Mouse (Mus musculus) MEL (cell line): Measurements from ENCODE around the gene Gpsm2. TPM values are rescaled to one million over a fixed set of nuclear protein-coding genes. Genes with fewer than 3 reads are reported as not detected.
"Not testable (repeated sequence)": the region's sequence is repeated elsewhere in the genome, so short reads cannot be mapped to it uniquely, and the experiment has no call there.

Experiments used
- DNase-seq: peaks from one replicate; pipeline ENCODE4 v3.0.0; 2011; ENCODE audit warnings: low read depth, low spot score
- H3K27ac ChIP-seq: 2 replicates; pipeline ENCODE4 v1.5.1; 2012; ENCODE audit warnings: low read depth, mild to moderate bottlenecking, control low read depth, low read length, moderate library complexity; ENCODE audit not compliant: control insufficient read depth
- H3K27me3 ChIP-seq, 2 experiments: fragments of 150-350 bp in 1 of 2; sonication (generic) in 1 of 2; 2 replicates each; pipeline ENCODE4 v1.6.1; 2012; ENCODE audit warnings: low read length in 2 of 2, mild to moderate bottlenecking in 2 of 2, improper control_type of control experiment in 1 of 2, moderate library complexity in 1 of 2; ENCODE audit not compliant: insufficient read depth in 2 of 2, control insufficient read depth in 1 of 2
- H3K36me3 ChIP-seq, 2 experiments: 2 replicates each; pipeline ENCODE4 v1.6.1; 2012 to 2014; ENCODE audit warnings: low read length in 2 of 2, improper control_type of control experiment in 1 of 2, inconsistent platforms in 1 of 2, mild to moderate bottlenecking in 1 of 2; ENCODE audit not compliant: insufficient read depth in 2 of 2, control insufficient read depth in 1 of 2
- H3K4me1 ChIP-seq, 2 experiments: fragments of 150-350 bp in 1 of 2; sonication (generic) in 1 of 2; 2 replicates each; pipeline ENCODE4 v1.6.1; 2012; ENCODE audit warnings: low read length in 2 of 2, improper control_type of control experiment in 1 of 2, mild to moderate bottlenecking in 1 of 2; ENCODE audit not compliant: insufficient read depth in 2 of 2, control insufficient read depth in 1 of 2
- H3K4me3 ChIP-seq, 2 experiments: fragments of 150-350 bp in 1 of 2; sonication (generic) in 1 of 2; 2 replicates each; pipeline ENCODE4 v1.5.1; 2012; ENCODE audit warnings: low read depth in 2 of 2, low read length in 2 of 2, mild to moderate bottlenecking in 2 of 2, moderate library complexity in 2 of 2, control low read depth in 1 of 2, improper control_type of control experiment in 1 of 2; ENCODE audit not compliant: control insufficient read depth in 1 of 2, insufficient read depth in 1 of 2
- H3K79me2 ChIP-seq: 2 replicates; pipeline ENCODE4 v1.6.1; 2012; ENCODE audit warnings: mild to moderate bottlenecking, low read length, moderate library complexity; ENCODE audit not compliant: control insufficient read depth, poor library complexity, insufficient read depth
- H3K9ac ChIP-seq: 2 replicates; pipeline ENCODE4 v1.6.1; 2012; ENCODE audit warnings: low read depth, mild to moderate bottlenecking, control low read depth, low read length, moderate library complexity; ENCODE audit not compliant: control insufficient read depth, poor library complexity, severe bottlenecking
- H3K9me3 ChIP-seq: fragments of 150-350 bp; sonication (generic); replicated peaks from 2 replicates; pipeline ENCODE4 v1.6.1; 2012; ENCODE audit warnings: mild to moderate bottlenecking, low read length, improper control_type of control experiment, moderate library complexity; ENCODE audit not compliant: insufficient read depth
- CHD1 ChIP-seq: IDR thresholded peaks from 2 replicates; pipeline ENCODE4 v1.6.1; 2012; ENCODE audit warnings: low read depth, mild to moderate bottlenecking, inconsistent platforms, low read length, improper control_type of control experiment
- CHD2 ChIP-seq: IDR thresholded peaks from 2 replicates; pipeline ENCODE4 v1.6.1; 2011; ENCODE audit warnings: low read length, improper control_type of control experiment
- E2F4 ChIP-seq: IDR thresholded peaks from 2 replicates; pipeline ENCODE4 v1.6.1; 2011; ENCODE audit warnings: low read depth, low read length, improper control_type of control experiment, borderline replicate concordance
- EP300 ChIP-seq, 2 experiments: IDR thresholded peaks; 2 replicates each; pipeline ENCODE4 v1.6.1; 2011; ENCODE audit warnings: improper control_type of control experiment in 2 of 2, low read length in 2 of 2, low read depth in 1 of 2, mild to moderate bottlenecking in 1 of 2
- ETS1 ChIP-seq: IDR thresholded peaks from 2 replicates; pipeline ENCODE4 v1.6.1; 2012; ENCODE audit warnings: low read depth, mild to moderate bottlenecking, inconsistent platforms, low read length, improper control_type of control experiment, moderate library complexity
- GABPA ChIP-seq: IDR thresholded peaks from 2 replicates; pipeline ENCODE4 v1.6.1; 2012; ENCODE audit warnings: low read depth, mild to moderate bottlenecking, inconsistent platforms, low read length, improper control_type of control experiment, moderate library complexity
- HCFC1 ChIP-seq: IDR thresholded peaks from 2 replicates; pipeline ENCODE4 v1.6.1; 2012; ENCODE audit warnings: low read depth, mild to moderate bottlenecking, inconsistent platforms, low read length, improper control_type of control experiment, moderate library complexity
- JUND ChIP-seq: IDR thresholded peaks from 2 replicates; pipeline ENCODE4 v1.6.1; 2011; ENCODE audit warnings: low read depth, mild to moderate bottlenecking, improper control_type of control experiment, low read length
- MAX ChIP-seq: IDR thresholded peaks from 2 replicates; pipeline ENCODE4 v1.6.1; 2011; ENCODE audit warnings: low read length, improper control_type of control experiment
- MAZ ChIP-seq: IDR thresholded peaks from 2 replicates; pipeline ENCODE4 v1.6.1; 2012; ENCODE audit warnings: low read depth, mild to moderate bottlenecking, inconsistent platforms, low read length, improper control_type of control experiment
- MEF2A ChIP-seq: IDR thresholded peaks from 2 replicates; pipeline ENCODE4 v1.6.1; 2014; ENCODE audit warnings: low read depth, mild to moderate bottlenecking, inconsistent platforms, low read length, improper control_type of control experiment; ENCODE audit not compliant: poor library complexity, insufficient replicate concordance, severe bottlenecking; ENCODE audit errors: extremely low read depth
- MXI1 ChIP-seq: IDR thresholded peaks from 2 replicates; pipeline ENCODE4 v1.6.1; 2011; ENCODE audit warnings: mild to moderate bottlenecking, low read depth, low read length, improper control_type of control experiment
- MYC ChIP-seq: IDR thresholded peaks from 2 replicates; pipeline ENCODE4 v1.6.1; 2011; ENCODE audit warnings: low read depth, mild to moderate bottlenecking, low read length, improper control_type of control experiment, moderate library complexity
- POLR2AphosphoS5 ChIP-seq: IDR thresholded peaks from 2 replicates; pipeline ENCODE4 v1.6.1; 2012; ENCODE audit warnings: low read depth, borderline replicate concordance, mild to moderate bottlenecking, inconsistent platforms, low read length, moderate library complexity, mixed read lengths
- RAD21 ChIP-seq: IDR thresholded peaks from 2 replicates; pipeline ENCODE4 v1.6.1; 2011; ENCODE audit warnings: mild to moderate bottlenecking, low read depth, low read length, improper control_type of control experiment
- RCOR1 ChIP-seq: IDR thresholded peaks from 2 replicates; pipeline ENCODE4 v1.6.1; 2012; ENCODE audit warnings: low read depth, mild to moderate bottlenecking, inconsistent platforms, low read length, improper control_type of control experiment
- SIN3A ChIP-seq: IDR thresholded peaks from 2 replicates; pipeline ENCODE4 v1.6.1; 2012; ENCODE audit warnings: low read length, improper control_type of control experiment, inconsistent platforms
- TCF12 ChIP-seq: IDR thresholded peaks from 2 replicates; pipeline ENCODE4 v1.6.1; 2014; ENCODE audit warnings: low read depth, mild to moderate bottlenecking, inconsistent platforms, low read length, improper control_type of control experiment, moderate library complexity
- UBTF ChIP-seq: IDR thresholded peaks from 2 replicates; pipeline ENCODE4 v1.6.1; 2012; ENCODE audit warnings: low read depth, mild to moderate bottlenecking, inconsistent platforms, low read length, improper control_type of control experiment, moderate library complexity, borderline replicate concordance; ENCODE audit not compliant: insufficient read depth
- USF1 ChIP-seq: IDR thresholded peaks from 2 replicates; pipeline ENCODE4 v1.6.1; 2014; ENCODE audit warnings: low read depth, mild to moderate bottlenecking, inconsistent platforms, low read length, improper control_type of control experiment, moderate library complexity
- ZC3H11A ChIP-seq: IDR thresholded peaks from 2 replicates; pipeline ENCODE4 v1.6.1; 2012; ENCODE audit warnings: low read depth, mild to moderate bottlenecking, inconsistent platforms, low read length, improper control_type of control experiment
- ZKSCAN1 ChIP-seq: IDR thresholded peaks from 2 replicates; pipeline ENCODE4 v1.6.1; 2012; ENCODE audit warnings: low read depth, mild to moderate bottlenecking, inconsistent platforms, low read length, improper control_type of control experiment, moderate library complexity
- polyA plus RNA-seq, 2 experiments: library from polyadenylated mRNA; stranded (reverse) in 1 of 2; unstranded in 1 of 2; fragments of >175 nt in 1 of 2; fragments of >200 nt in 1 of 2; gene quantifications; 2 replicates each; pipeline versions ENCODE4 v1.2.1 to v1.2.4; 2012; ENCODE audit warnings: low replicate concordance in 2 of 2, low read depth in 1 of 2; ENCODE audit not compliant: insufficient read length in 2 of 2, insufficient read depth in 1 of 2, missing spikeins in 1 of 2
- total RNA-seq: library from RNA; depleted of rRNA; stranded (reverse); fragments of 300-350 nt; gene quantifications from 2 replicates; pipeline ENCODE4 v1.2.3, GENCODE M21; 2012

The Gpsm2 gene
- total and polyA plus RNA-seq, 3 experiments = 17.6 to 27.5 TPM; not detected in 1

DNA sequence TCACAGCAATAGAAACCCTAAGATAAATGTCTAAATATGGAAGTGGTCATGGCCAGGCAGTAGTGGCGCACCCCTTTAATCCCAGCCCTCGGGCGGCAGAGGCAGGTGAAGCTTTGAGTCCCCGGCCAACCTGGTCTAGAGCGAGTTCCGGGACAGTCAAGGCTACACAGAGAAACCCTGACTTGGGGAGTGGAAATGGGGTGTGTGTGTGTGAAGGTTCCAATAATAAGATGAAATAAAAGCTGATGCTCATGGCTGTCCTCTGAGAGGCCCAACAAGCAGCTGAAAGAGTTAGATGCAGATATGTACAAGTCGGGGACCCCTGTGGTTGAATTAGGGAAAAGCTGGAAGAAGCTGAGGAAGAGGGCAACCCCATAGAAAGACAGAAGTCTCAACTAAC is 36.4 kb downstream of the Gpsm2 start (continued):
- no peak for TF ChIP-seq MAX
- no peak for TF ChIP-seq CHD1
- TF ChIP-seq UBTF = no peak

DNA sequence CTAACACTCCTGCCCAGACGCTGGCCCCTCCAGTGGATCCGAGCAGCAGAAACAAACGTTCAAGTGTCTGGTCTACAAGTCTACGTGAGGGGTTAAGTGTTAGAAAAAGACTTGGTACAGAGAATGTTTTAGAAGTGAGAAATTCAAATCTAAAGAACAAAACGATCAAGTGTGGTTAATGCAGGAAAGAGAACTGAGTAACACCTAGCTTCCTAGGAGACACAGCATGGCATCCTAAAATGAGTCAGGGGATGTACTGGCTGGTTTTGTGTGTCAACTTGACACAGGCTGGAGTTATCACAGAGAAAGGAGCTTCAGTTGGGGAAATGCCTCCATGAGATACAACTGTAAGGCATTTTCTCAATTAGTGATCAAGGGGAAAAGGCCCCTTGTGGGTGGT is 38.5 kb downstream of the Gpsm2 start:
- H3K4me1 ChIP-seq, H3K27ac ChIP-seq, H3K79me2 ChIP-seq, H3K9ac ChIP-seq, DNase-seq, H3K4me3 ChIP-seq, H3K27me3 ChIP-seq, H3K9me3 ChIP-seq: not testable (repeated sequence)
- peaks cover 0 to 14% of the 10 kb centered on the region in 2 experiments; a peak in 2 of 4 replicates for H3K36me3 ChIP-seq

- Histone ChIP-seq H3K79me2 (no peaks in the 10 kb centered on the region), H3K27me3 (no peaks in the 10 kb centered on the region), H3K4me1 (no peaks in the 10 kb centered on the region), H3K9me3 (no peaks in the 10 kb centered on the region), H3K36me3 (peaks cover 0 to 27% of the 10 kb centered on the region in 2 experiments; a peak in 2 of 4 replicates), H3K27ac (no peak overlapping the region), H3K4me3 (no peak overlapping the region), H3K9ac (no peak overlapping the region)
- no peak for DNase-seq
- no peak for TF ChIP-seq MEF2A
- TF ChIP-seq TCF12 = no peak
Observed at GRCm38 (mm10) chr3:108681004-108681403, 41.1 kb downstream of the Gpsm2 start.

- Histone ChIP-seq H3K27ac (no peak overlapping the region), H3K9ac (no peak overlapping the region), H3K79me2 (no peaks in the 10 kb centered on the region), H3K27me3 (no peaks in the 10 kb centered on the region), H3K4me1 (no peaks in the 10 kb centered on the region), H3K4me3 (no peak overlapping the region), H3K36me3 (peaks cover 0 to 42% of the 10 kb centered on the region in 2 experiments; a peak in 2 of 4 replicates)
- DNase-seq = no peak
- TF ChIP-seq UBTF (no peak), POLR2AphosphoS5 (no peak), EP300 (IDR thresholded peaks at IDR 0.05; ENCODE audit: low read depth in 1 of 2, low read length in 2 of 2) (no peak), SIN3A (no peak), RAD21 (no peak), MAZ (no peak), MYC (no peak), ZKSCAN1 (no peak), JUND (no peak), ETS1 (no peak), MXI1 (no peak), GABPA (no peak), CHD2 (no peak), USF1 (no peak), E2F4 (no peak), ZC3H11A (no peak), RCOR1 (no peak), HCFC1 (no peak)
- TF ChIP-seq, all 39 proteins: peak for 0
- no peaks in the 10 kb centered on the region for H3K9me3 ChIP-seq
Observed at GRCm38 (mm10) chr3:108676616-108677015, 45.5 kb downstream of the Gpsm2 start.
